Mouse (Mus musculus): ENCODE data around the gene Sufu. TPM values are rescaled to one million over a fixed set of nuclear protein-coding genes. Genes with fewer than 3 reads are reported as not detected.

The Sufu gene
- polyA plus RNA-seq, 1 experiment = 16.6 TPM

DNA sequence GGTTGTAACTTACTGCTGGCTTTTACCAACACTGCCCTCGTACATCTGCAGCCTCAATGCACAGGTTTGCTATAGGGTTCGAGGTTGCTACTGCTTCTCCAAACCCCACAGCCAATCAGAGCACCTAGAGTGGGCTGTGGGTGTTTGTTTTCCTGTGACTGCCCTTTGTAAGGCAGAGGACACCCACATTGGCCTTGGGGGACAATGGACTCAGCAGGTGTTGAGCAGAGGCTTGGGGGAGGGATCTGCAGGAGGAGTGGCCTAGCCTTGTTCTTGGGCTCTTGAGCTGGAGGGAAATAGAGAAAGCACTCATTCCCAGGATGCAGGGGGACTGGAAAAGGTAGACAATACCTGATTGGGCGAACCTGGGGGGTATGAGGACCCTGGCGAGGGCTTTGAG is 38.3 kb upstream of the Sufu start:
- Histone ChIP-seq H3ac (ENCODE audit: control insufficient read depth, insufficient read length) (no peak overlapping the region), H3K4me2 (ENCODE audit: low read depth) (no peak overlapping the region), H3K36me3 (ENCODE audit: control insufficient read depth, insufficient read depth) (no peaks in the 10 kb centered on the region), H3K79me2 (ENCODE audit: control insufficient read depth, insufficient read depth) (no peaks in the 10 kb centered on the region), H3K4me3 (no peak overlapping the region), H3K27me3 (ENCODE audit: control insufficient read depth, insufficient read depth, insufficient read length) (no peaks in the 10 kb centered on the region)
- TF ChIP-seq MYOG (IDR thresholded peaks at IDR 0.05; ENCODE audit: control insufficient read depth in 1 of 3, insufficient read depth in 1 of 3, insufficient read length in 2 of 3, low read depth in 2 of 3) (no peak), TCF12 (IDR thresholded peaks at IDR 0.05; ENCODE audit: insufficient read depth, poor library complexity, severe bottlenecking) (no peak), E2F4 (IDR thresholded peaks at IDR 0.05; ENCODE audit: insufficient read depth) (no peak), MYOD1 (IDR thresholded peaks at IDR 0.05; ENCODE audit: control insufficient read depth in 1 of 3, insufficient read length in 2 of 3, low read depth in 2 of 3) (no peak), POLR2AphosphoS2 (IDR thresholded peaks at IDR 0.05; ENCODE audit: insufficient read length, low read depth) (no peak), CEBPB (IDR thresholded peaks at IDR 0.05; ENCODE audit: insufficient read depth, poor library complexity, severe bottlenecking) (no peak)

DNA sequence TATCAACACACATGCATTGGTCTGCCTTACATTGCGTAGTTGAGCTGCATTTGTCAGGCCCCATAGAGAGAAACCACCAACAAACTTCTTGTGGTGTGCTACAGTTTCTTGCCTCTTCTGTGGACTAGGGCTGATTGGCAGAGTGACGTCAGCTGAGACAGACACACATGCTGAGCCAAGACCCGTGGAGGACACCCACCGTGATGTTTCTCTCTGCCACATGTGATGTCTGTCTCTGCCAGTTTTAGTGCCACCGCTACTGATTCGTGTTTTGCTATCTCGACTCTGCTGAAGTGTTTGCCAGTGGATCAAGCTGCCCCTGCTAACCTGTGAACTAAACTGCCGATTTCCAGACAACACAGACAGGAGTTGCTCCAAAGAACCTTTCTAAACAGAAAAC is 34.6 kb upstream of the Sufu start:
- TF ChIP-seq USF1 (IDR thresholded peaks at IDR 0.05; ENCODE audit: low read depth) = no peak
- TF ChIP-seq CEBPB (IDR thresholded peaks at IDR 0.05; ENCODE audit: insufficient read depth, poor library complexity, severe bottlenecking) = no peak
- no peak for TF ChIP-seq MAX (IDR thresholded peaks at IDR 0.05; ENCODE audit: low read depth)
- no peak for TF ChIP-seq TCF12 (IDR thresholded peaks at IDR 0.05; ENCODE audit: insufficient read depth, poor library complexity, severe bottlenecking)
- no peak for TF ChIP-seq SRF (IDR thresholded peaks at IDR 0.05; ENCODE audit: control insufficient read depth, insufficient read length, low read depth)
- TF ChIP-seq POLR2AphosphoS2 (IDR thresholded peaks at IDR 0.05; ENCODE audit: insufficient read length, low read depth) = no peak
- TF ChIP-seq MYOD1 (IDR thresholded peaks at IDR 0.05; ENCODE audit: control insufficient read depth in 1 of 3, insufficient read length in 2 of 3, low read depth in 2 of 3) = no peak
- no peak for TF ChIP-seq E2F4 (IDR thresholded peaks at IDR 0.05; ENCODE audit: insufficient read depth)
- no peak for TF ChIP-seq TCF3 (IDR thresholded peaks at IDR 0.05; ENCODE audit: insufficient read length, low read depth)
- TF ChIP-seq POLR2A (IDR thresholded peaks at IDR 0.05; ENCODE audit: insufficient read length, low read depth) = no peak
- no peak for TF ChIP-seq MYOG (IDR thresholded peaks at IDR 0.05; ENCODE audit: control insufficient read depth in 1 of 3, insufficient read depth in 1 of 3, insufficient read length in 2 of 3, low read depth in 2 of 3)
- TF ChIP-seq REST (IDR thresholded peaks at IDR 0.05; ENCODE audit: insufficient read depth, insufficient read length) = no peak
- Histone ChIP-seq H3K4me2 (ENCODE audit: low read depth) (no peak overlapping the region), H3K79me2 (ENCODE audit: control insufficient read depth, insufficient read depth) (no peaks in the 10 kb centered on the region)

DNA sequence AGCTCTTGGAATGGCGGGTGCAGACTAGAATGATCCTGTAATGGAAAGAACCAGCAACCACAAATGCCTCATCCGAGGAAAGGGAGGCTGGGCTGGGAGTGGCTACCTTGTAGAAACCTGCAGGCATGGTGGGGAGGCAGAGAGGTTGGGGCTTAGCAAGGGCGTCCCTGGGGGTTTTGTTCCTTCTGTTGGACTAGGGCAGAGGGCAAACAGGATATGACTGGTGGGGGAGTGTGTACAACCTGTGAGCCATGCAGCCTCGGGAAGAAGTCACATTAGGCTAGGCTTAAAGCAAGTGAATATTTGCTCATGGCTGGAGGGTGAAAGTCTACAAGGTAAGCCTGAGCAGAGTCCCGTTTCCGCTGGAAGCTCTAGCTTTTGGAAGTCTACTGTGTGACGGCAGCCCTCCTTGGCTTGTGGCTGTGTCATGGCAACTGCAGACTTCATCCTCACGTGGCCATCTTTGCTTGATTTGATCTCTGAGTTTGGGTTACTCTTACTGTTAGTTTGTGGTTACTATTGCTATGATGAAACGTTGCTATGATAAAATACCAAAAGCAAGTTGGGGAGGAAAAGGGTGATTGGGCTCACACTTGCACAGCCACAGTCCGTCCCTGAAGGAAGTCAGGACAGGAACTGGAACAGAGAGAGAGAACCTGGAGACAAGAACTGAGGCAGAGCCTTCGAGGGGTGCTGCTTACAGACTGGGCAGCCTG is 33.2 kb upstream of the Sufu start:
- Histone ChIP-seq H3K36me3 (ENCODE audit: control insufficient read depth, insufficient read depth) (no peaks in the 10 kb centered on the region), H3K79me2 (ENCODE audit: control insufficient read depth, insufficient read depth) (no peaks in the 10 kb centered on the region), H3K27me3 (ENCODE audit: control insufficient read depth, insufficient read depth, insufficient read length) (no peaks in the 10 kb centered on the region), H3K4me2 (ENCODE audit: low read depth) (no peak overlapping the region), H3ac (ENCODE audit: control insufficient read depth, insufficient read length) (no peak overlapping the region), H3K4me3 (no peak overlapping the region)
- TF ChIP-seq MYOD1 (IDR thresholded peaks at IDR 0.05; ENCODE audit: control insufficient read depth in 1 of 3, insufficient read length in 2 of 3, low read depth in 2 of 3) = no peak
- no peak for TF ChIP-seq MAX (IDR thresholded peaks at IDR 0.05; ENCODE audit: low read depth)
- TF ChIP-seq E2F4 (IDR thresholded peaks at IDR 0.05; ENCODE audit: insufficient read depth) = no peak
- TF ChIP-seq CEBPB (IDR thresholded peaks at IDR 0.05; ENCODE audit: insufficient read depth, poor library complexity, severe bottlenecking) = no peak
- no peak for TF ChIP-seq POLR2AphosphoS2 (IDR thresholded peaks at IDR 0.05; ENCODE audit: insufficient read length, low read depth)

More for the DNA sequence above, 34.6 kb upstream of the Sufu start:
- no peaks in the 10 kb centered on the region for H3K27me3 ChIP-seq (ENCODE audit: control insufficient read depth, insufficient read depth, insufficient read length)
- no peak overlapping the region for H3K4me3 ChIP-seq
- H3ac ChIP-seq (ENCODE audit: control insufficient read depth, insufficient read length) = no peak overlapping the region
- no peaks in the 10 kb centered on the region for H3K36me3 ChIP-seq (ENCODE audit: control insufficient read depth, insufficient read depth)

DNA sequence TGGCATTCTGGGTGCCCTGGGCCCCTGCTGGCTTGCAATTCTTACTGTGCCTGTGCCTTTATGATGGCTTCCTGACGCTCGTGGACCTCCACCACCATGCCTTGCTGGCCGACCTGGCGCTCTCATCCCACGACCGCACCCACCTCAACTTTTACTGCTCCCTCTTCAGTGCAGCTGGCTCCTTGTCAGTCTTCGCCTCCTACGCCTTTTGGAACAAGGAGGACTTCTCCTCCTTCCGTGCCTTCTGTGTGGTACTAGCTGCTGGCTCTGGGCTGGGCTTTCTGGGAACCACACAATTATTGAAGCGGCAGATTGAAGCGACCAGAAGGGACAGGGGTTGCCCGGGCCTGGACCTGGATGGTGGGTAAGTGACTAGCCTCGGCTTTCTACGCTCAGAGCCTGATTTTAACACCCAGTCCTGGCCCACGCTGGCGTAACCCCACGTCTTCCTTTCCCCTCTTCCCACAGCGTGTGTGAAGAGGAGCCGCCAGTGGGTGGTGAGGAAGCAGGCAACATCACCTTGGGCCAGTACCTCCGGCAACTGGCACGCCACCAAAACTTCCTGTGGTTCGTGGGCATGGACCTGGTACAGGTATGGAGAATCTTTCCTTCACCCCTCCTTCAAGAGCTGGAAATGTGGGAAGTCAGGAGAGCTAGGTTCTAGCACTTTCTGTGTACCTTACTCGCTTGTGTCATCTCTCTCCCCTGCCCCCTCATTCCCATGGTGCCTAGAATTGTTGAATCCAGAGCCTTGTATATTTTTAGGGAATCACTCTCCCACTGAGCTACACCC is 28.7 kb upstream of the Sufu start:
- TF ChIP-seq USF1 (IDR thresholded peaks at IDR 0.05; ENCODE audit: low read depth) (no peak), MYOD1 (IDR thresholded peaks at IDR 0.05; ENCODE audit: control insufficient read depth in 1 of 3, insufficient read length in 2 of 3, low read depth in 2 of 3) (peak in 2 of 3 experiments; percentile 78 to 80)
- H3K4me3 ChIP-seq = no peak overlapping the region
- no peaks in the 10 kb centered on the region for H3K79me2 ChIP-seq (ENCODE audit: control insufficient read depth, insufficient read depth)
- no peaks in the 10 kb centered on the region for H3K27me3 ChIP-seq (ENCODE audit: control insufficient read depth, insufficient read depth, insufficient read length)
- no peak overlapping the region for H3ac ChIP-seq (ENCODE audit: control insufficient read depth, insufficient read length)
- no peaks in the 10 kb centered on the region for H3K36me3 ChIP-seq (ENCODE audit: control insufficient read depth, insufficient read depth)
- peak overlapping the region; percentile 46 for H3K4me2 ChIP-seq (ENCODE audit: low read depth)

DNA sequence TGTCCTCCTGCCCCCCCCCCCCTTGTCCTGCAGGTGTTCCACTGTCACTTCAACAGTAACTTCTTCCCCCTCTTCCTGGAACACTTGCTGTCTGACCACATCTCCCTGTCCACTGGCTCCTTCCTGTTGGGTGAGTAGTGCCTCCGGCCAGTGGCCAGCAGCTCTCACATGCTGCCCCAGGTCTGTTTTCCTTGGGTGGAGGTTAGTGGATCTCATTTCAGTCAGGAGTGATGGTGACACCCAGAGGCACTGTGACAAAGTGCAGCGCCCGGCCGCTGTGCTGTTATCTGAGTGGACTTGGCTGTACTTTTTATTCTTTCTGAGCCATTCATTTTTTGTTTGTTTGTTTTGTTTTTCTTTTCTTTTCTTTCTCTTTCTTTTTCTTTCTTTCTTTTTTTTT is 27.5 kb upstream of the Sufu start:
- Histone ChIP-seq H3K36me3 (ENCODE audit: control insufficient read depth, insufficient read depth) (no peaks in the 10 kb centered on the region), H3K4me3 (no peak overlapping the region), H3K27me3 (ENCODE audit: control insufficient read depth, insufficient read depth, insufficient read length) (no peaks in the 10 kb centered on the region), H3K79me2 (ENCODE audit: control insufficient read depth, insufficient read depth) (no peaks in the 10 kb centered on the region), H3K4me2 (ENCODE audit: low read depth) (peak overlapping the region; percentile 18), H3ac (ENCODE audit: control insufficient read depth, insufficient read length) (no peak overlapping the region)
- TF ChIP-seq CEBPB (IDR thresholded peaks at IDR 0.05; ENCODE audit: insufficient read depth, poor library complexity, severe bottlenecking) (no peak), E2F4 (IDR thresholded peaks at IDR 0.05; ENCODE audit: insufficient read depth) (no peak), MYOG (IDR thresholded peaks at IDR 0.05; ENCODE audit: control insufficient read depth in 1 of 3, insufficient read depth in 1 of 3, insufficient read length in 2 of 3, low read depth in 2 of 3) (no peak), POLR2A (IDR thresholded peaks at IDR 0.05; ENCODE audit: insufficient read length, low read depth) (no peak), TCF12 (IDR thresholded peaks at IDR 0.05; ENCODE audit: insufficient read depth, poor library complexity, severe bottlenecking) (no peak)
